Mouse (Mus musculus): ENCODE results near the gene Fkbpl.

Fkbpl gene

GRCm38 (mm10) chr17:34659181-34659896 lies 14.8 kb downstream of the Fkbpl start:
- no peak for TF ChIP-seq NANOG (IDR thresholded peaks at IDR 0.05; ENCODE audit: borderline replicate concordance, low read length)
- TF ChIP-seq POU5F1 (IDR thresholded peaks at IDR 0.05; ENCODE audit: borderline replicate concordance, low read length) = no peak
- no peak for TF ChIP-seq CTCF (conservative IDR thresholded peaks at IDR 0.05; ENCODE audit: low read length)
- Histone ChIP-seq H3K36me3 (ENCODE audit: insufficient read depth, low read length) (peaks cover 18% of the 10 kb centered on the region), H3K27me3 (ENCODE audit: insufficient read depth, low read length) (peaks cover 46% of the 10 kb centered on the region), H3K9me3 (ENCODE audit: low read length) (no peaks in the 10 kb centered on the region), H3K4me3 (replicated peaks; ENCODE audit: low read length) (no peak overlapping the region), H3K4me1 (replicated peaks; ENCODE audit: low read depth, low read length) (peaks cover 55% of the 10 kb centered on the region)

GRCm38 (mm10) chr17:34659897-34660214 lies 15.3 kb downstream of the Fkbpl start:
- Histone ChIP-seq H3K4me1 (replicated peaks; ENCODE audit: low read depth, low read length) (peaks cover 52% of the 10 kb centered on the region), H3K4me3 (replicated peaks; ENCODE audit: low read length) (no peak overlapping the region), H3K9me3 (ENCODE audit: low read length) (no peaks in the 10 kb centered on the region), H3K36me3 (ENCODE audit: insufficient read depth, low read length) (peaks cover 13% of the 10 kb centered on the region), H3K27me3 (ENCODE audit: insufficient read depth, low read length) (peaks cover 49% of the 10 kb centered on the region)
- TF ChIP-seq POU5F1 (IDR thresholded peaks at IDR 0.05; ENCODE audit: borderline replicate concordance, low read length) (no peak), CTCF (conservative IDR thresholded peaks at IDR 0.05; ENCODE audit: low read length) (no peak), NANOG (IDR thresholded peaks at IDR 0.05; ENCODE audit: borderline replicate concordance, low read length) (no peak)

GRCm38 (mm10) chr17:34660259-34660820 lies 15.8 kb downstream of the Fkbpl start:
- peaks cover 8% of the 10 kb centered on the region for H3K36me3 ChIP-seq (ENCODE audit: insufficient read depth, low read length)
- peaks cover 53% of the 10 kb centered on the region for H3K27me3 ChIP-seq (ENCODE audit: insufficient read depth, low read length)
- peaks cover 47% of the 10 kb centered on the region for H3K4me1 ChIP-seq (replicated peaks; ENCODE audit: low read depth, low read length)
- peak overlapping the region; percentile 41 for H3K4me3 ChIP-seq (replicated peaks; ENCODE audit: low read length)
- H3K9me3 ChIP-seq (ENCODE audit: low read length) = no peaks in the 10 kb centered on the region
- TF ChIP-seq CTCF (conservative IDR thresholded peaks at IDR 0.05; ENCODE audit: low read length) (no peak), POU5F1 (IDR thresholded peaks at IDR 0.05; ENCODE audit: borderline replicate concordance, low read length) (no peak), NANOG (IDR thresholded peaks at IDR 0.05; ENCODE audit: borderline replicate concordance, low read length) (no peak)

- peak overlapping the region; percentile 41 for H3K4me3 ChIP-seq (replicated peaks; ENCODE audit: low read length)
- peaks cover 39% of the 10 kb centered on the region for H3K4me1 ChIP-seq (replicated peaks; ENCODE audit: low read depth, low read length)
- peaks cover 53% of the 10 kb centered on the region for H3K27me3 ChIP-seq (ENCODE audit: insufficient read depth, low read length)
- H3K9me3 ChIP-seq (ENCODE audit: low read length) = no peaks in the 10 kb centered on the region
- H3K36me3 ChIP-seq (ENCODE audit: insufficient read depth, low read length) = no peaks in the 10 kb centered on the region
- TF ChIP-seq CTCF (conservative IDR thresholded peaks at IDR 0.05; ENCODE audit: low read length) (no peak), NANOG (IDR thresholded peaks at IDR 0.05; ENCODE audit: borderline replicate concordance, low read length) (no peak), POU5F1 (IDR thresholded peaks at IDR 0.05; ENCODE audit: borderline replicate concordance, low read length) (no peak)
These were observed 16.6 kb downstream of the Fkbpl start for GRCm38 (mm10) chr17:34661121-34661591.

GRCm38 (mm10) chr17:34662468-34662867 lies 17.9 kb downstream of the Fkbpl start:
- no peaks in the 10 kb centered on the region for H3K9me3 ChIP-seq (ENCODE audit: low read length)
- peaks cover 27% of the 10 kb centered on the region for H3K4me1 ChIP-seq (replicated peaks; ENCODE audit: low read depth, low read length)
- no peak overlapping the region for H3K4me3 ChIP-seq (replicated peaks; ENCODE audit: low read length)
- TF ChIP-seq NANOG (IDR thresholded peaks at IDR 0.05; ENCODE audit: borderline replicate concordance, low read length) = no peak
- no peak for TF ChIP-seq POU5F1 (IDR thresholded peaks at IDR 0.05; ENCODE audit: borderline replicate concordance, low read length)
- no peak for TF ChIP-seq CTCF (conservative IDR thresholded peaks at IDR 0.05; ENCODE audit: low read length)
- no peaks in the 10 kb centered on the region for H3K36me3 ChIP-seq (ENCODE audit: insufficient read depth, low read length)
- peaks cover 53% of the 10 kb centered on the region for H3K27me3 ChIP-seq (ENCODE audit: insufficient read depth, low read length)

GRCm38 (mm10) chr17:34662978-34663377 lies 18.4 kb downstream of the Fkbpl start:
- no peaks in the 10 kb centered on the region for H3K9me3 ChIP-seq (ENCODE audit: low read length)
- no peaks in the 10 kb centered on the region for H3K36me3 ChIP-seq (ENCODE audit: insufficient read depth, low read length)
- no peak for TF ChIP-seq POU5F1 (IDR thresholded peaks at IDR 0.05; ENCODE audit: borderline replicate concordance, low read length)
- TF ChIP-seq NANOG (IDR thresholded peaks at IDR 0.05; ENCODE audit: borderline replicate concordance, low read length) = no peak
- TF ChIP-seq CTCF (conservative IDR thresholded peaks at IDR 0.05; ENCODE audit: low read length) = no peak
- H3K4me3 ChIP-seq (replicated peaks; ENCODE audit: low read length) = no peak overlapping the region
- H3K4me1 ChIP-seq (replicated peaks; ENCODE audit: low read depth, low read length) = peaks cover 27% of the 10 kb centered on the region
- peaks cover 57% of the 10 kb centered on the region for H3K27me3 ChIP-seq (ENCODE audit: insufficient read depth, low read length)

- Histone ChIP-seq H3K27me3 (ENCODE audit: insufficient read depth, low read length) (peaks cover 58% of the 10 kb centered on the region), H3K4me3 (replicated peaks; ENCODE audit: low read length) (no peak overlapping the region), H3K36me3 (ENCODE audit: insufficient read depth, low read length) (no peaks in the 10 kb centered on the region), H3K9me3 (ENCODE audit: low read length) (no peaks in the 10 kb centered on the region), H3K4me1 (replicated peaks; ENCODE audit: low read depth, low read length) (peaks cover 27% of the 10 kb centered on the region)
- TF ChIP-seq POU5F1 (IDR thresholded peaks at IDR 0.05; ENCODE audit: borderline replicate concordance, low read length) (no peak), NANOG (IDR thresholded peaks at IDR 0.05; ENCODE audit: borderline replicate concordance, low read length) (no peak), CTCF (conservative IDR thresholded peaks at IDR 0.05; ENCODE audit: low read length) (no peak)
These were observed 19.0 kb downstream of the Fkbpl start for GRCm38 (mm10) chr17:34663558-34663957.

GRCm38 (mm10) chr17:34664472-34664871 lies 19.9 kb downstream of the Fkbpl start:
- TF ChIP-seq CTCF (conservative IDR thresholded peaks at IDR 0.05; ENCODE audit: low read length) (no peak), NANOG (IDR thresholded peaks at IDR 0.05; ENCODE audit: borderline replicate concordance, low read length) (no peak), POU5F1 (IDR thresholded peaks at IDR 0.05; ENCODE audit: borderline replicate concordance, low read length) (no peak)
- no peak overlapping the region for H3K4me3 ChIP-seq (replicated peaks; ENCODE audit: low read length)
- no peaks in the 10 kb centered on the region for H3K9me3 ChIP-seq (ENCODE audit: low read length)
- peaks cover 27% of the 10 kb centered on the region for H3K4me1 ChIP-seq (replicated peaks; ENCODE audit: low read depth, low read length)
- no peaks in the 10 kb centered on the region for H3K36me3 ChIP-seq (ENCODE audit: insufficient read depth, low read length)
- peaks cover 58% of the 10 kb centered on the region for H3K27me3 ChIP-seq (ENCODE audit: insufficient read depth, low read length)

All from E14TG2a.4 (cell line).